ENCODE assay signal across 16 mouse cellular contexts in genomic region chr1:42712311-42712690, GRCm38 (mm10). TPM values are rescaled to one million over a fixed set of nuclear protein-coding genes. Genes with fewer than 3 reads are reported as not detected.
DNase-seq lines count a peak whose midpoint lies in the region; ATAC-seq and TF ChIP-seq lines count a peak whose summit lies in the region.
"Had no signal": no experiment of that assay in that cellular context is flagged by ENCODE, and none has a peak within 500 bp of the region (broad histone marks: within the 10 kb centered on the region; RNA-seq: fewer than 3 reads in every experiment).

No protein-coding gene starts in this region.

- peak overlapping the region; percentile 60 for H3K4me2 ChIP-seq in forebrain, embryonic 15.5 days (replicated peaks)
- peak overlapping the region; percentile 76 for H3K4me2 ChIP-seq in midbrain, embryonic 11.5 days

- peak overlapping the region; percentile 56 for H3K4me3 ChIP-seq in forebrain, embryonic 15.5 days
- peak overlapping the region; percentile 68 for H3K4me3 ChIP-seq in midbrain, embryonic 11.5 days (ENCODE audit: low read depth, low read length)
- no peak overlapping the region for H3K4me3 ChIP-seq in gastrocnemius, adult 2 months

- H3K27me3 ChIP-seq in forebrain, embryonic 15.5 days, result no peaks in the 10 kb centered on the region
- H3K27me3 ChIP-seq in midbrain, embryonic 11.5 days (ENCODE audit: control insufficient read depth, insufficient read depth, low read length), result no peaks in the 10 kb centered on the region; the same call in 1 of the 2 replicates

- intact Hi-C loops in gastrocnemius, postnatal 14 days (cut with DNase I; ENCODE audit: low total_unique reads), result no loop called here
- intact Hi-C loops in gastrocnemius, adult 2 months (cut with DNase I), result no loop called here

- H3K9ac ChIP-seq in forebrain, embryonic 15.5 days (replicated peaks), result peak overlapping the region; percentile 65
- peak overlapping the region; percentile 94 for H3K9ac ChIP-seq in midbrain, embryonic 11.5 days (ENCODE audit: low read length)

- peaks cover 58% of the 10 kb centered on the region for H3K4me1 ChIP-seq in forebrain, embryonic 15.5 days
- peaks cover 51% of the 10 kb centered on the region for H3K4me1 ChIP-seq in midbrain, embryonic 11.5 days (ENCODE audit: control insufficient read depth, insufficient read depth, low read length)

- ATAC-seq in forebrain, embryonic 15.5 days (replicated peaks), result no peak
- no peak for ATAC-seq in midbrain, embryonic 11.5 days (ENCODE audit: low FRiP score)

- TF ChIP-seq CTCF in gastrocnemius, adult 2 months (IDR thresholded peaks at IDR 0.05), result no peak

- H3K9me3 ChIP-seq in forebrain, embryonic 15.5 days, result no peaks in the 10 kb centered on the region
- H3K9me3 ChIP-seq in midbrain, embryonic 11.5 days (ENCODE audit: control insufficient read depth, low read length), result no peaks in the 10 kb centered on the region
- H3K9me3 ChIP-seq: limb, embryonic 13.5 days had no signal

- 12% methylated on average over 4 of the region's 4 CpGs for WGBS in forebrain, embryonic 15.5 days
- WGBS in midbrain, embryonic 11.5 days, result 3% methylated on average over 4 of the region's 4 CpGs

- H3K27ac ChIP-seq in forebrain, embryonic 15.5 days (replicated peaks), result peak overlapping the region; percentile 89
- peak overlapping the region; percentile 57 for H3K27ac ChIP-seq in midbrain, embryonic 11.5 days (ENCODE audit: low read depth, low read length)
- H3K27ac ChIP-seq in gastrocnemius, adult 2 months, result no peak overlapping the region
- H3K27ac ChIP-seq: limb, embryonic 13.5 days; stomach, postnatal 0 days had no signal

- no peaks in the 10 kb centered on the region for H3K36me3 ChIP-seq in forebrain, embryonic 15.5 days
- H3K36me3 ChIP-seq in midbrain, embryonic 11.5 days (ENCODE audit: control insufficient read depth, insufficient read depth, low read length), result no peaks in the 10 kb centered on the region
- H3K36me3 ChIP-seq: limb, embryonic 13.5 days had no signal

- DNase-seq in retina, embryonic 14.5 days (ENCODE audit: low spot score), result peak; percentile 8
- no peak for DNase-seq in retina, postnatal 1 day
- DNase-seq in midbrain, embryonic 11.5 days (ENCODE audit: low spot score, missing footprints), result peak; percentile 91
- DNase-seq in heart, adult 8-10 months (ENCODE audit: low spot score), result no peak
- no peak for DNase-seq in gastrocnemius, postnatal 14 days
- no peak for DNase-seq in gastrocnemius, adult 2 months
- DNase-seq: adrenal gland, adult 8-10 months; cerebellum, postnatal 25 days; heart, postnatal 4 days; lung, adult 18-20 months had no signal

RNA-seq across cellular contexts. Expression of gene Pou3f3, which starts 16.7 kb away (rescaled TPM):
- polyA plus RNA-seq in forebrain, embryonic 15.5 days (2015; fragmentation: Nextera tagmentation; extraction: Ambion mirVana), result 49.1 and 52.0 TPM in 2 replicates
- polyA plus RNA-seq in midbrain, embryonic 11.5 days (2014; fragmentation: Nextera tagmentation; extraction: Ambion mirVana), result 26.3 and 27.9 TPM in 2 replicates
- under 1 TPM in 1 of 4 experiments, not detected in 3; 0.09 TPM for total RNA-seq in heart, adult 8-10 months (2022)
- not detected for total RNA-seq in gastrocnemius, postnatal 14 days (2021)
- total RNA-seq in gastrocnemius, adult 2 months (2021), result not detected
- total RNA-seq: CH12.LX; megakaryocyte-erythroid progenitor cell, adult 5-6 weeks had no signal
- polyA plus RNA-seq: small intestine, adult 2 months; stomach, postnatal 0 days had no signal

Comparison
In these comparisons a context has a peak if more than half of its experiments do, and no peak if none do; other contexts are left out.
1. DNase-seq: peak in retina, embryonic 14.5 days (single experiment) and midbrain, embryonic 11.5 days (single experiment); none in retina, postnatal 1 day (single experiment), heart, adult 8-10 months (single experiment), gastrocnemius, postnatal 14 days (single experiment) and gastrocnemius, adult 2 months (single experiment).